Comparison of ENCODE assay signal across 28 mouse cellular contexts in the genomic region with DNA sequence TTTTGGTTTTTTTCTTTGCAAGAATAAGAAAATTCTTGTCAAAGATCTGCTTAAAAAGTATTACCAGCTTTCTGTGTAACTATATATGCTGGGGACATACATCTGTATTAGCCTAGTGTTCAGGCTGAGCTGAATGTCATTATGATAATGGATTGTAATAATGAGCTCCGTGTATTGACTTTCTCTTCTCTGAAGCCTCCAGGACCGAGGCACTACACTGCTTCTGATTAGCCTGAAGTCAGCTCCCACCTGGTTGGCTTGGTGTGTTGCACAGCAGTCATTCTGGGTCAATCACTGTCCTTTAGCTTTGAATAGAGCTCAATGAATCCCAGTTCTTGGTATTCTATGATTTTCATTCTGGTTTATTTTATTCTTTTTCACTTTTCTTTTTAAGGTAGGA.
DNase-seq lines count a peak whose midpoint lies in the region; ATAC-seq and TF ChIP-seq lines count a peak whose summit lies in the region.
"Had no signal": no experiment of that assay in that cellular context is flagged by ENCODE, and none has a peak within 500 bp of the region (broad histone marks: within the 10 kb centered on the region; RNA-seq: fewer than 3 reads in every experiment).

No protein-coding gene starts in this region.

- TF ChIP-seq CTCF in brain, embryonic 14.5 days (IDR thresholded peaks at IDR 0.05; ENCODE audit: borderline replicate concordance, extremely low read depth, insufficient read depth, insufficient read length) = no peak

- H3K4me3 ChIP-seq in forebrain, embryonic 14.5 days (ENCODE audit: low read depth, low read length) = no peak overlapping the region
- H3K4me3 ChIP-seq in forebrain, embryonic 13.5 days = no peak overlapping the region
- no peak overlapping the region for H3K4me3 ChIP-seq in midbrain, embryonic 12.5 days
- H3K4me3 ChIP-seq in midbrain, embryonic 15.5 days = no peak overlapping the region
- H3K4me3 ChIP-seq: embryonic facial prominence, embryonic 13.5 days; embryonic facial prominence, embryonic 15.5 days; erythroblast, embryonic 14.5 days; forebrain, embryonic 10.5 days; forebrain, embryonic 12.5 days had no signal

- H3K27ac ChIP-seq in forebrain, embryonic 14.5 days (ENCODE audit: low read depth, low read length) = no peak overlapping the region
- H3K27ac ChIP-seq in forebrain, embryonic 13.5 days = no peak overlapping the region
- no peak overlapping the region for H3K27ac ChIP-seq in midbrain, embryonic 12.5 days (replicated peaks)
- H3K27ac ChIP-seq in midbrain, embryonic 15.5 days = no peak overlapping the region
- H3K27ac ChIP-seq: embryonic facial prominence, embryonic 13.5 days; embryonic facial prominence, embryonic 15.5 days; forebrain, embryonic 10.5 days; forebrain, embryonic 12.5 days had no signal

- WGBS in forebrain, embryonic 14.5 days = 58% methylated on average over 2 of the region's 2 CpGs
- 60% methylated on average over 2 of the region's 2 CpGs for WGBS in forebrain, embryonic 13.5 days
- WGBS in midbrain, embryonic 12.5 days = 53% methylated on average over 2 of the region's 2 CpGs
- WGBS in midbrain, embryonic 15.5 days = 34% methylated on average over 2 of the region's 2 CpGs

- TF ChIP-seq POLR2A in brain, embryonic 14.5 days (IDR thresholded peaks at IDR 0.05; ENCODE audit: borderline replicate concordance, extremely low read depth, insufficient read depth, insufficient read length, poor library complexity, severe bottlenecking) = no peak

- H3K36me3 ChIP-seq in forebrain, embryonic 14.5 days (ENCODE audit: control insufficient read depth, insufficient read depth, low read length) = no peaks in the 10 kb centered on the region
- H3K36me3 ChIP-seq in forebrain, embryonic 13.5 days (ENCODE audit: poor library complexity, severe bottlenecking) = no peaks in the 10 kb centered on the region
- H3K36me3 ChIP-seq in midbrain, embryonic 12.5 days = no peaks in the 10 kb centered on the region
- no peaks in the 10 kb centered on the region for H3K36me3 ChIP-seq in midbrain, embryonic 15.5 days (replicated peaks)
- H3K36me3 ChIP-seq: embryonic facial prominence, embryonic 13.5 days; embryonic facial prominence, embryonic 15.5 days; forebrain, embryonic 10.5 days; forebrain, embryonic 12.5 days; G1E had no signal

- DNase-seq in embryo, embryonic 11 days = peak; percentile 1
- DNase-seq in embryo, embryonic 10 days (ENCODE audit: low spot score) = no peak
- peak; percentile 2 for DNase-seq in forebrain, embryonic 14.5 days (ENCODE audit: low spot score)
- peak; percentile 31 for DNase-seq in brain, embryonic 14.5 days (ENCODE audit: low read depth)
- DNase-seq: adrenal gland, adult 8-10 months; adrenal gland, postnatal 14 days; adrenal gland, postnatal 36 days; B cell, adult 2 months; cerebellum, adult 11 months; cerebellum, adult 18-20 months; cerebellum, adult 8-10 months; cerebellum, adult 9-11 months; cerebellum, postnatal 14 days; cerebellum, postnatal 36 days had no signal

- no peaks in the 10 kb centered on the region for H3K4me1 ChIP-seq in forebrain, embryonic 14.5 days (ENCODE audit: control insufficient read depth, insufficient read depth, low read length)
- H3K4me1 ChIP-seq in forebrain, embryonic 13.5 days = no peaks in the 10 kb centered on the region
- H3K4me1 ChIP-seq in midbrain, embryonic 12.5 days = no peaks in the 10 kb centered on the region
- H3K4me1 ChIP-seq in midbrain, embryonic 15.5 days = no peaks in the 10 kb centered on the region
- H3K4me1 ChIP-seq: embryonic facial prominence, embryonic 13.5 days; embryonic facial prominence, embryonic 15.5 days; forebrain, embryonic 10.5 days; forebrain, embryonic 12.5 days had no signal

- no peak for ATAC-seq in forebrain, embryonic 14.5 days
- no peak for ATAC-seq in forebrain, embryonic 13.5 days
- ATAC-seq in midbrain, embryonic 12.5 days (ENCODE audit: low FRiP score, low read depth) = peak; percentile 66; the same call in 1 of the 2 replicates
- ATAC-seq in midbrain, embryonic 15.5 days (replicated peaks) = no peak
- ATAC-seq: activated CD4-positive, CD25-positive, alpha-beta regulatory T cell, adult 4 months; CD4-positive, CD25-positive, alpha-beta regulatory T cell, adult 4 months; forebrain, embryonic 16.5 days; Patski had no signal

- no peaks in the 10 kb centered on the region for H3K9me3 ChIP-seq in forebrain, embryonic 14.5 days (replicated peaks; ENCODE audit: control insufficient read depth, low read length)
- no peaks in the 10 kb centered on the region for H3K9me3 ChIP-seq in forebrain, embryonic 13.5 days (replicated peaks)
- H3K9me3 ChIP-seq in midbrain, embryonic 12.5 days = no peaks in the 10 kb centered on the region
- H3K9me3 ChIP-seq in midbrain, embryonic 15.5 days = no peaks in the 10 kb centered on the region
- H3K9me3 ChIP-seq: embryonic facial prominence, embryonic 13.5 days; embryonic facial prominence, embryonic 15.5 days; forebrain, embryonic 10.5 days; forebrain, embryonic 12.5 days had no signal

- H3K4me2 ChIP-seq in forebrain, embryonic 14.5 days (ENCODE audit: low read length) = no peak overlapping the region
- no peak overlapping the region for H3K4me2 ChIP-seq in forebrain, embryonic 13.5 days
- H3K4me2 ChIP-seq in midbrain, embryonic 12.5 days (replicated peaks) = no peak overlapping the region
- H3K4me2 ChIP-seq in midbrain, embryonic 15.5 days = no peak overlapping the region
- H3K4me2 ChIP-seq: embryonic facial prominence, embryonic 13.5 days; embryonic facial prominence, embryonic 15.5 days; forebrain, embryonic 12.5 days had no signal

- no peak overlapping the region for H3K9ac ChIP-seq in forebrain, embryonic 14.5 days (ENCODE audit: low read length)
- H3K9ac ChIP-seq in forebrain, embryonic 13.5 days = no peak overlapping the region
- H3K9ac ChIP-seq in midbrain, embryonic 12.5 days (replicated peaks) = no peak overlapping the region
- no peak overlapping the region for H3K9ac ChIP-seq in midbrain, embryonic 15.5 days
- H3K9ac ChIP-seq: embryonic facial prominence, embryonic 13.5 days; embryonic facial prominence, embryonic 15.5 days; forebrain, embryonic 12.5 days had no signal

- H3K27me3 ChIP-seq in forebrain, embryonic 14.5 days (replicated peaks; ENCODE audit: control insufficient read depth, insufficient read depth, low read length) = no peaks in the 10 kb centered on the region
- no peaks in the 10 kb centered on the region for H3K27me3 ChIP-seq in forebrain, embryonic 13.5 days
- no peaks in the 10 kb centered on the region for H3K27me3 ChIP-seq in midbrain, embryonic 12.5 days
- no peaks in the 10 kb centered on the region for H3K27me3 ChIP-seq in midbrain, embryonic 15.5 days (replicated peaks)
- H3K27me3 ChIP-seq: CH12.LX; embryonic facial prominence, embryonic 13.5 days; embryonic facial prominence, embryonic 15.5 days; forebrain, embryonic 12.5 days; Patski had no signal
